Mouse (Mus musculus): Measurements from ENCODE around the gene Hnrnpa3. TPM values are rescaled to one million over a fixed set of nuclear protein-coding genes. Genes with fewer than 3 reads are reported as not detected.
"Not testable (repeated sequence)": the region's sequence is repeated elsewhere in the genome, so short reads cannot be mapped to it uniquely, and the experiment has no call there.

Gene Hnrnpa3
- polyA plus RNA-seq (2014; fragmentation: Nextera tagmentation; extraction: Ambion mirVana): 310 and 336 TPM in 2 replicates

- Histone ChIP-seq H3K4me3 (ENCODE audit: low read depth, low read length) (peak within 1 kb of the TSS; percentile 98), H3K27me3 (ENCODE audit: control insufficient read depth, insufficient read depth, low read length) (no peaks in the 10 kb centered on the region), H3K36me3 (ENCODE audit: control insufficient read depth, insufficient read depth, low read length) (peaks cover 11% of the 10 kb centered on the region), H3K4me2 (peak within 1 kb of the TSS; percentile 70), H3K9me3 (ENCODE audit: control insufficient read depth, low read length) (no peaks in the 10 kb centered on the region), H3K4me1 (ENCODE audit: control insufficient read depth, insufficient read depth, low read length) (peaks cover 13% of the 10 kb centered on the region; the same call in 1 of the 2 replicates), H3K27ac (ENCODE audit: low read depth, low read length) (peak within 1 kb of the TSS; percentile 96), H3K9ac (ENCODE audit: low read length) (peak within 1 kb of the TSS; percentile 100)
- DNase-seq (ENCODE audit: low spot score, missing footprints) (peak; percentile 100), ATAC-seq (ENCODE audit: low FRiP score) (peak; percentile 94)
- under 1% methylated on average over 88 of the region's 102 CpGs for WGBS
Measured at GRCm38 (mm10) chr2:75658727-75659628, at the start of gene Hnrnpa3. Gene Hnrnpa3, plus strand, starts transcription at chr2:75659261.

- H3K27me3 ChIP-seq (ENCODE audit: control insufficient read depth, insufficient read depth, low read length): peaks cover 15% of the 10 kb centered on the region
- no peaks in the 10 kb centered on the region for H3K36me3 ChIP-seq (ENCODE audit: control insufficient read depth, insufficient read depth, low read length)
- no peak overlapping the region; the same call in 1 of the 2 replicates for H3K4me3 ChIP-seq (ENCODE audit: low read depth, low read length)
- 68% methylated on average over 15 of the region's 15 CpGs for WGBS
- ATAC-seq (ENCODE audit: low FRiP score) (no peak), DNase-seq (ENCODE audit: low spot score, missing footprints) (no peak)
- peaks cover 4% of the 10 kb centered on the region; the same call in 1 of the 2 replicates for H3K4me1 ChIP-seq (ENCODE audit: control insufficient read depth, insufficient read depth, low read length)
- H3K9ac ChIP-seq (ENCODE audit: low read length): peak overlapping the region; percentile 43; the same call in 1 of the 2 replicates
- H3K4me2 ChIP-seq: peak overlapping the region; percentile 38
- no peaks in the 10 kb centered on the region for H3K9me3 ChIP-seq (ENCODE audit: control insufficient read depth, low read length)
- no peak overlapping the region for H3K27ac ChIP-seq (ENCODE audit: low read depth, low read length)
Measured at GRCm38 (mm10) chr2:75609971-75610370, 49.1 kb upstream of the Hnrnpa3 start.

- not testable (repeated sequence) for H3K4me3 ChIP-seq (ENCODE audit: low read depth, low read length); H3K4me2 ChIP-seq; H3K27ac ChIP-seq (ENCODE audit: low read depth, low read length); DNase-seq (ENCODE audit: low spot score, missing footprints); ATAC-seq (ENCODE audit: low FRiP score); H3K9me3 ChIP-seq (ENCODE audit: control insufficient read depth, low read length); H3K4me1 ChIP-seq (ENCODE audit: control insufficient read depth, insufficient read depth, low read length); H3K9ac ChIP-seq (ENCODE audit: low read length); H3K36me3 ChIP-seq (ENCODE audit: control insufficient read depth, insufficient read depth, low read length)
- H3K27me3 ChIP-seq (ENCODE audit: control insufficient read depth, insufficient read depth, low read length): peaks cover 15% of the 10 kb centered on the region
- 87% methylated on average over 7 of the region's 7 CpGs for WGBS
Measured at GRCm38 (mm10) chr2:75610602-75611001, 48.5 kb upstream of the Hnrnpa3 start.

- no peak for DNase-seq (ENCODE audit: low spot score, missing footprints)
- Histone ChIP-seq H3K4me2 (no peak overlapping the region), H3K27me3 (ENCODE audit: control insufficient read depth, insufficient read depth, low read length) (peaks cover 15% of the 10 kb centered on the region), H3K9me3 (ENCODE audit: control insufficient read depth, low read length) (no peaks in the 10 kb centered on the region), H3K4me3 (ENCODE audit: low read depth, low read length) (no peak overlapping the region), H3K9ac (ENCODE audit: low read length) (no peak overlapping the region), H3K36me3 (ENCODE audit: control insufficient read depth, insufficient read depth, low read length) (no peaks in the 10 kb centered on the region), H3K27ac (ENCODE audit: low read depth, low read length) (no peak overlapping the region), H3K4me1 (ENCODE audit: control insufficient read depth, insufficient read depth, low read length) (peaks cover 4% of the 10 kb centered on the region; the same call in 1 of the 2 replicates)
- 87% methylated on average over 15 of the region's 15 CpGs for WGBS
- ATAC-seq (ENCODE audit: low FRiP score): no peak
Measured at GRCm38 (mm10) chr2:75611041-75611805, 47.8 kb upstream of the Hnrnpa3 start.

- Histone ChIP-seq H3K9ac (ENCODE audit: low read length) (no peak overlapping the region), H3K9me3 (ENCODE audit: control insufficient read depth, low read length) (no peaks in the 10 kb centered on the region), H3K36me3 (ENCODE audit: control insufficient read depth, insufficient read depth, low read length) (no peaks in the 10 kb centered on the region), H3K4me2 (no peak overlapping the region), H3K27me3 (ENCODE audit: control insufficient read depth, insufficient read depth, low read length) (peaks cover 15% of the 10 kb centered on the region), H3K27ac (ENCODE audit: low read depth, low read length) (no peak overlapping the region), H3K4me1 (ENCODE audit: control insufficient read depth, insufficient read depth, low read length) (peaks cover 4% of the 10 kb centered on the region; the same call in 1 of the 2 replicates), H3K4me3 (ENCODE audit: low read depth, low read length) (no peak overlapping the region)
- ATAC-seq (ENCODE audit: low FRiP score) (no peak), DNase-seq (ENCODE audit: low spot score, missing footprints) (no peak)
- WGBS: 79% methylated on average over 2 of the region's 2 CpGs
Measured at GRCm38 (mm10) chr2:75612006-75612405, 47.1 kb upstream of the Hnrnpa3 start.

GRCm38 (mm10) chr2:75612981-75613567, 46.0 kb upstream of the Hnrnpa3 start:
- peaks cover 4% of the 10 kb centered on the region; the same call in 1 of the 2 replicates for H3K4me1 ChIP-seq (ENCODE audit: control insufficient read depth, insufficient read depth, low read length)
- H3K27ac ChIP-seq (ENCODE audit: low read depth, low read length): no peak overlapping the region
- H3K4me3 ChIP-seq (ENCODE audit: low read depth, low read length): no peak overlapping the region
- 27% methylated on average over 14 of the region's 14 CpGs for WGBS
- no peak overlapping the region for H3K9ac ChIP-seq (ENCODE audit: low read length)
- ATAC-seq (ENCODE audit: low FRiP score) (no peak), DNase-seq (ENCODE audit: low spot score, missing footprints) (peak; percentile 89)
- H3K4me2 ChIP-seq: no peak overlapping the region
- H3K27me3 ChIP-seq (ENCODE audit: control insufficient read depth, insufficient read depth, low read length): peaks cover 15% of the 10 kb centered on the region
- no peaks in the 10 kb centered on the region for H3K36me3 ChIP-seq (ENCODE audit: control insufficient read depth, insufficient read depth, low read length)
- no peaks in the 10 kb centered on the region for H3K9me3 ChIP-seq (ENCODE audit: control insufficient read depth, low read length)

- ATAC-seq (ENCODE audit: low FRiP score) (no peak), DNase-seq (ENCODE audit: low spot score, missing footprints) (no peak)
- Histone ChIP-seq H3K9ac (ENCODE audit: low read length) (no peak overlapping the region), H3K9me3 (ENCODE audit: control insufficient read depth, low read length) (no peaks in the 10 kb centered on the region), H3K4me2 (no peak overlapping the region), H3K27me3 (ENCODE audit: control insufficient read depth, insufficient read depth, low read length) (peaks cover 6% of the 10 kb centered on the region), H3K4me1 (ENCODE audit: control insufficient read depth, insufficient read depth, low read length) (peaks cover 4% of the 10 kb centered on the region; the same call in 1 of the 2 replicates), H3K27ac (ENCODE audit: low read depth, low read length) (no peak overlapping the region), H3K4me3 (ENCODE audit: low read depth, low read length) (no peak overlapping the region), H3K36me3 (ENCODE audit: control insufficient read depth, insufficient read depth, low read length) (no peaks in the 10 kb centered on the region)
- WGBS: 89% methylated on average over 6 of the region's 6 CpGs
Measured at GRCm38 (mm10) chr2:75614577-75614976, 44.5 kb upstream of the Hnrnpa3 start.

GRCm38 (mm10) chr2:75616911-75617310, 42.1 kb upstream of the Hnrnpa3 start:
- Histone ChIP-seq H3K9me3 (ENCODE audit: control insufficient read depth, low read length) (no peaks in the 10 kb centered on the region), H3K27me3 (ENCODE audit: control insufficient read depth, insufficient read depth, low read length) (no peaks in the 10 kb centered on the region), H3K4me1 (ENCODE audit: control insufficient read depth, insufficient read depth, low read length) (peaks cover 2% of the 10 kb centered on the region; the same call in 1 of the 2 replicates), H3K4me3 (ENCODE audit: low read depth, low read length) (no peak overlapping the region), H3K9ac (ENCODE audit: low read length) (no peak overlapping the region), H3K4me2 (no peak overlapping the region), H3K36me3 (ENCODE audit: control insufficient read depth, insufficient read depth, low read length) (no peaks in the 10 kb centered on the region), H3K27ac (ENCODE audit: low read depth, low read length) (no peak overlapping the region)
- DNase-seq (ENCODE audit: low spot score, missing footprints) (no peak), ATAC-seq (ENCODE audit: low FRiP score) (no peak)
- WGBS: 93% methylated on average over 8 of the region's 8 CpGs
